Mouse (Mus musculus): ENCODE data around the gene Sympk. TPM values are rescaled to one million over a fixed set of nuclear protein-coding genes. Genes with fewer than 3 reads are reported as not detected.
"Not testable (repeated sequence)": the region's sequence is repeated elsewhere in the genome, so short reads cannot be mapped to it uniquely, and the experiment has no call there.

Sympk gene
- polyA plus RNA-seq, 1 experiment from 2014 or later = 29.6 TPM

DNA sequence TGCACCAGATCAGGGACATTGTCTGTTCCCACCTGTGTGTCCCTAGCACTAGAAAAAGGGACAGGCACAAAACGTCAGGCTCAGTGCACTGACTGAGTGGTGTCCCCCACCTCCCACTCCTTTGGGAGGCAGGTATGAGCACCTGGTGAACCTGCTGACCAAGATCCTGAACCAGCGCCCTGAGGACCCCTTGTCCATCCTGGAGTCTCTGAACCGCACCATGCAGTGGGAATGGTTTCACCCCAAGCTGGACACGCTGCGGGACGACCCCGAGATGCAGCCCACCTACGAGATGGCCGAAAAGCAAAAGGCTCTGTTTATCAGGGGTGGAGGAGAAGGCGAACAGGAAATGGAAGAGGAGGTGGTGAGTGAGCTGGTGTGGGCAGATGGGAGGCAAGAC, 33.2 kb downstream of the Sympk start:
- no peak for ATAC-seq
- H3K9ac ChIP-seq = no peak overlapping the region
- H3K27ac ChIP-seq = no peak overlapping the region
- peaks cover 9% of the 10 kb centered on the region; the same call in 1 of the 2 replicates for H3K4me1 ChIP-seq (replicated peaks)
- H3K4me2 ChIP-seq (replicated peaks) = no peak overlapping the region
- WGBS = 90% methylated on average over 10 of the region's 10 CpGs
- no peaks in the 10 kb centered on the region for H3K9me3 ChIP-seq
- no peak overlapping the region for H3K4me3 ChIP-seq (replicated peaks)
- H3K27me3 ChIP-seq (replicated peaks) = no peaks in the 10 kb centered on the region
- no peaks in the 10 kb centered on the region for H3K36me3 ChIP-seq

DNA sequence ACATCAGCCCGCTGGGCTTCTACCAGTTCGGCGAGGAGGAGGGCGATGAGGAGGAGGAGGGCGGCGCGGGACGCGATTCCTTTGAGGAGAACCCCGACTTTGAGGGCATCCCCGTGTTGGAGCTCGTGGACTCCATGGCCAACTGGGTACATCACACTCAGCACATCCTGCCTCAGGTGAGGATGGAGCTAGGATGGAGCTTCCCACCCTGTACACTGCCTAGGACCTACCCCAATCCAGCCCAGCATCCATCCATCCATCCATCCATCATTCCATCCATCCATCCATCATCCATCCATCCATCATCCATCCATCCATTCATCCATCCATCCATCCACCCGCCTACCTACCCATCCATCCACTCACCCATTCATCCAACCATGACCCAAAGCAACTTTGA, 41.7 kb downstream of the Sympk start:
- no peak for ATAC-seq
- H3K27me3 ChIP-seq (replicated peaks) = peaks cover 33% of the 10 kb centered on the region
- no peaks in the 10 kb centered on the region for H3K36me3 ChIP-seq
- H3K4me1 ChIP-seq (replicated peaks) = no peaks in the 10 kb centered on the region
- peak overlapping the region; percentile 34; the same call in 1 of the 2 replicates for H3K4me2 ChIP-seq (replicated peaks)
- no peak overlapping the region for H3K9ac ChIP-seq
- no peak overlapping the region for H3K4me3 ChIP-seq (replicated peaks)
- no peak overlapping the region for H3K27ac ChIP-seq
- 57% methylated on average over 13 of the region's 13 CpGs for WGBS
- H3K9me3 ChIP-seq = no peaks in the 10 kb centered on the region

DNA sequence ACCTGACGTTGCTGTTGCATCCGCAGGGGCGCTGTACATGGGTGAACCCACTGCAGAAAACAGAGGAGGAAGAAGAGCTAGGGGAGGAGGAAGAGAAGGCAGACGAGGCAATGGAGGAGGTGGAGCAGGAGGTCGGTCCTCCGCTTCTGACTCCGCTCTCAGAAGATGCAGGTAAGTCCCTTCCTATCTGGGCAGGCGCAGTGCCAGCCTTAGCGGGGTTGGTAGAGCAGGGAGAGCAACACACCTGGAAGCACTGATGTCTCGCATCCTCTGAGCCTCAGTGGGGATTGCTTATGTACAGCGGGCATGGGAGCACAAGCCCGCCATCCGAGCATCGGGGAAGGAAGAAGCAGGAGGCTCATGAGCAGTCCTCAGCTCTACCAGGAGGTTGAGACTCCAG, 42.9 kb downstream of the Sympk start:
- no peak overlapping the region for H3K27ac ChIP-seq
- H3K9ac ChIP-seq = no peak overlapping the region

DNA sequence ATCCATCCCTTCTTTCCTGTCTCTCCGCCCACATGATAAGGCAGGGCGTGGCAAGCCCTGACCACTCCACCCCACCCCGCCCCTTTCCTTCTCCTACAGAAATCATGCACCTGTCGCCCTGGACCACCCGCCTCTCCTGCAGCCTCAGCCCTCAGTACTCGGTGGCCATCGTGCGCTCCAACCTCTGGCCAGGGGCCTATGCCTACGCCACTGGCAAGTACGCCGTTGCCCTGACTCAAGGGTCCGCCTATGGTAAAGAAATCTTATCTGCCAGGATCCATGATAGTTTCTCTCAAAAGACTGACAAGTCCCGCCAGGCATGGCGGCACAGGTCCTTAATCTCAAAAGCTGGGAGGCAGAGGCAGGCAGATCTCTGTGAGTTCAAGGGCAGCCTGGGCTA, 43.8 kb downstream of the Sympk start:
- H3K27me3 ChIP-seq (replicated peaks) = peaks cover 33% of the 10 kb centered on the region
- no peak overlapping the region for H3K9ac ChIP-seq
- H3K9me3 ChIP-seq = no peaks in the 10 kb centered on the region
- 64% methylated on average over 13 of the region's 14 CpGs for WGBS
- no peaks in the 10 kb centered on the region for H3K36me3 ChIP-seq
- no peaks in the 10 kb centered on the region for H3K4me1 ChIP-seq (replicated peaks)
- ATAC-seq = no peak
- no peak overlapping the region for H3K4me2 ChIP-seq (replicated peaks)
- H3K4me3 ChIP-seq (replicated peaks) = no peak overlapping the region
- H3K27ac ChIP-seq = no peak overlapping the region

More for the DNA sequence above, 42.9 kb downstream of the Sympk start:
- peaks cover 33% of the 10 kb centered on the region for H3K27me3 ChIP-seq (replicated peaks)
- H3K4me2 ChIP-seq (replicated peaks) = no peak overlapping the region
- no peaks in the 10 kb centered on the region for H3K4me1 ChIP-seq (replicated peaks)
- 41% methylated on average over 14 of the region's 14 CpGs for WGBS
- no peaks in the 10 kb centered on the region for H3K9me3 ChIP-seq
- no peak overlapping the region for H3K4me3 ChIP-seq (replicated peaks)
- H3K36me3 ChIP-seq = no peaks in the 10 kb centered on the region
- no peak for ATAC-seq

DNA sequence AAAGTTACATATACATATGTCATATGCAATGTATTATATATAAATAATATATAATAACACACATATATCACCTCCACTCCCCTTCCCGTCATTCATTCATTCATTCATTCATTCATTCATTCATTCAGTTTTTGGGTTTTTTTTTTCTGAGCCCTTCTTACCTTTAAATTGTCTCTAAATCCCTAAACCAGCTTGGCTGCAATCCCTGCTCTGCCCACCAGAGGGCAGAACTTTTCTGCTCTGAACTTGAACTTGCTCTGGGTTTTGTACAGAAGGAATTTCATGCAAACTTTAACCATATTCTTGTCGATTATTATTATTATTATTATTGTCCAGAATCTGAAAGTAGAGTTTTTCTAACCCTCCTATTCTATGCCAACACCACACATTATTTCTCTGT, 44.5 kb downstream of the Sympk start:
- 3% methylated on average over 2 of the region's 2 CpGs for WGBS
- Histone ChIP-seq H3K36me3 (no peaks in the 10 kb centered on the region), H3K9ac (no peak overlapping the region), H3K4me1 (replicated peaks) (no peaks in the 10 kb centered on the region), H3K9me3 (no peaks in the 10 kb centered on the region), H3K4me3 (replicated peaks) (no peak overlapping the region), H3K4me2 (replicated peaks) (no peak overlapping the region), H3K27me3 (replicated peaks) (peaks cover 33% of the 10 kb centered on the region), H3K27ac (no peak overlapping the region)
- no peak for ATAC-seq

DNA sequence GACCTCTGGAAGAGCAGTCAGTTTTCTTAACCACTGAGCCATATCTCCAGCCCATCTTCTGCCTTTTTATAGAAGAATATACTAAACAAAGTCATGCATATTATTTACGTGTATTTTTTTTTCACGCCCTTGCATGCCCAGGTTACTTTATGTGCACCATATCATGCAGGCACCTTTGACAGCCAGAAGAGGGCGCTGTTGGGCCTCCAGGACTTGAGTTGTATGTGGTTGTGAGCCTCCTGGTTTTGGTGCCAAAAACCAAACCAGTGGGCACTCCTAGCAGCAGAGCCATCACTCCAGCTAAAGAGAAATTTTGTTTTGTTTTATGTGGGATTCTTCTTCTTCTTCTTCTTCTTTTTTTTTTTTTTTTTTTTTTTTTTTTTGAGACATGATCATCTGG, 45.3 kb downstream of the Sympk start:
- Histone ChIP-seq H3K4me1 (replicated peaks) (no peaks in the 10 kb centered on the region), H3K9ac (no peak overlapping the region), H3K9me3 (no peaks in the 10 kb centered on the region), H3K4me2 (replicated peaks) (no peak overlapping the region), H3K27ac (no peak overlapping the region), H3K36me3 (no peaks in the 10 kb centered on the region), H3K27me3 (replicated peaks) (peaks cover 29% of the 10 kb centered on the region), H3K4me3 (replicated peaks) (no peak overlapping the region)
- 55% methylated on average over 3 of the region's 3 CpGs for WGBS
- ATAC-seq = no peak

DNA sequence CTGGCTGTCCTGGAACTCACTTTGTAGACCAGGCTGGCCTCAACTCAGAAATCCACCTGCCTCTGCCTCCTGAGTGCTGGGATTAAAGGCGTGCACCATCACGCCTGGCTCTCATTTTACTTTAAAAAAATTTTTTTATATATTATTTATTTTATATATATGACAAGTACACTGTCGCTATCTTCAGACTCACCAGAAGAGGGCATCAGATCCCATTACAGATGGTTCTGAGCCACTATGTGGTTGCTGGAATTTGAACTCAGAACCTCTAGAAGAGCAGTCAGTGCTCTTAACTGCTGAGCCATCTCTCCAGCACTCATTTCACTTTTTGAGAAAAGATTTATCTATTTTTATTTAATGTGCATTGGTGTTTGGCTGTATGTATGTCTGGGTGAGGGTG, 46.8 kb downstream of the Sympk start:
- ATAC-seq; H3K9ac ChIP-seq; H3K4me1 ChIP-seq (replicated peaks); H3K27ac ChIP-seq; H3K36me3 ChIP-seq; H3K4me3 ChIP-seq (replicated peaks); H3K4me2 ChIP-seq (replicated peaks); H3K9me3 ChIP-seq: not testable (repeated sequence)
- peaks cover 14% of the 10 kb centered on the region for H3K27me3 ChIP-seq (replicated peaks)
- 49% methylated on average over 3 of the region's 3 CpGs for WGBS

DNA sequence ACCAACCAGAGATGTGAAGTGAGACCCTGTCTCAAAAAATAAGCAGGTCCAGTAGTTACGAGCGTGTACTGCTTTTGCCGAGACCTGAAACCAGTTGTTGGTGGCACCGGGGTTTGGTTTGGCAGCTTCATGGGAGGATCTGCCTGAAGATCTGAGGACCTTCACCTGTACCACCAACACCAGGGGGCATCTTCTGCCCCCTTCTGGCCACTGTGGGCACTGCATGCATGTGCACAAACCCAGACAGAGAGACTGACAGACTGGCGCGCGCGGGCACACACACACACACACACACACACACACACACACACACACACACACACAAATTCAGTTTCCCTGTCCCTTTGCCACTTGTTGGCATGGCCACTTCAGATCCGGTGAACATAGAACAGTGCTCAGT, 49.3 kb downstream of the Sympk start:
- Histone ChIP-seq H3K9me3 (no peaks in the 10 kb centered on the region), H3K9ac (no peak overlapping the region), H3K4me1 (replicated peaks) (peaks cover 20% of the 10 kb centered on the region), H3K4me3 (replicated peaks) (no peak overlapping the region), H3K4me2 (replicated peaks) (no peak overlapping the region), H3K27ac (no peak overlapping the region), H3K27me3 (replicated peaks) (no peaks in the 10 kb centered on the region), H3K36me3 (peaks cover 7% of the 10 kb centered on the region; the same call in 1 of the 2 replicates)
- 73% methylated on average over 9 of the region's 9 CpGs for WGBS
- ATAC-seq = no peak

DNA sequence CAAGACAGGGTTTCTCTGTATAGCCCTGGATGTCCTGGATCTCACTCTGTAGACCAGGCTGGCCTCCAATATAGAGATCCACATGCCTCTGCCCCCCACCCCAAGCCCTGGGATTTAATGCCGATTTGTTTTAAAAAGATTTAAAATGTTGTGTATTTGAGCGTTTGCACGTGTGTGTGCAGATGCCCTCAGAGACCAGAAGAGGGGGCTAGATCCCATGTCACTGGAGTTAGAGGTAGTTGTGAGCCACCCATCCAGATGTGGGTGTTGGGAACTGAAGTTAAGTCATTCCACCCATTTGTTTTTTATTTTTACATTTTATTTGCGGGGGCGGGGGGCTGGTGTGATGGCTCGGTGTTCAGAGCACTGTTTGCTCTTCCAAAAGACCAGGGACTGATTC, 50.3 kb downstream of the Sympk start:
- WGBS = 92% methylated on average over 6 of the region's 6 CpGs
- Histone ChIP-seq H3K27me3 (replicated peaks) (no peaks in the 10 kb centered on the region), H3K36me3 (peaks cover 11% of the 10 kb centered on the region; the same call in 1 of the 2 replicates), H3K4me2 (replicated peaks) (no peak overlapping the region), H3K27ac (no peak overlapping the region), H3K9me3 (no peaks in the 10 kb centered on the region), H3K4me1 (replicated peaks) (peaks cover 20% of the 10 kb centered on the region), H3K4me3 (replicated peaks) (no peak overlapping the region), H3K9ac (no peak overlapping the region)
- ATAC-seq = no peak

DNA sequence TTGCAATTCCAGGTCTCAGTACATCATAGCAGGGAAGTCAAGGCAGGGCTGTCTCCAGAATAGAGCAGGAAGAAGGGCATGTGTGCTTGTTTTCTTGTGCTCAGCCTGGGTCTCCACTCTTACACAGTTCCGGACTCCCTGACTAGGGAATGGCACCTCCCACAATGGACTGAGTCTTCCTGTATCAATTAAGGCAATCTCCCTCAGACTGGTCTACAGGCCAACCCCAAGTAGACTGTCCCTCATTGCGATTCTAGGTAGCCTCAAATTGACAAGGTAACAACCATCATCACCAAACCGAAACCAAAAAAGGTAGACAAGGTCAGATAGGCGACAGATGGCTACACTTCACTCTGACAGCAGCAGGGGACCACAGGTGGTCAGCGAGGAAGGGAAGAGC, 51.1 kb downstream of the Sympk start:
- H3K9ac ChIP-seq = peak overlapping the region; percentile 26; the same call in 1 of the 2 replicates
- no peaks in the 10 kb centered on the region for H3K9me3 ChIP-seq
- H3K4me1 ChIP-seq (replicated peaks) = peaks cover 20% of the 10 kb centered on the region
- no peak overlapping the region for H3K27ac ChIP-seq
- peak overlapping the region; percentile 78 for H3K4me2 ChIP-seq (replicated peaks)
- ATAC-seq = no peak
- no peaks in the 10 kb centered on the region for H3K27me3 ChIP-seq (replicated peaks)
- H3K36me3 ChIP-seq = peaks cover 14% of the 10 kb centered on the region
- H3K4me3 ChIP-seq (replicated peaks) = peak overlapping the region; percentile 91
- 49% methylated on average over 5 of the region's 5 CpGs for WGBS

DNA sequence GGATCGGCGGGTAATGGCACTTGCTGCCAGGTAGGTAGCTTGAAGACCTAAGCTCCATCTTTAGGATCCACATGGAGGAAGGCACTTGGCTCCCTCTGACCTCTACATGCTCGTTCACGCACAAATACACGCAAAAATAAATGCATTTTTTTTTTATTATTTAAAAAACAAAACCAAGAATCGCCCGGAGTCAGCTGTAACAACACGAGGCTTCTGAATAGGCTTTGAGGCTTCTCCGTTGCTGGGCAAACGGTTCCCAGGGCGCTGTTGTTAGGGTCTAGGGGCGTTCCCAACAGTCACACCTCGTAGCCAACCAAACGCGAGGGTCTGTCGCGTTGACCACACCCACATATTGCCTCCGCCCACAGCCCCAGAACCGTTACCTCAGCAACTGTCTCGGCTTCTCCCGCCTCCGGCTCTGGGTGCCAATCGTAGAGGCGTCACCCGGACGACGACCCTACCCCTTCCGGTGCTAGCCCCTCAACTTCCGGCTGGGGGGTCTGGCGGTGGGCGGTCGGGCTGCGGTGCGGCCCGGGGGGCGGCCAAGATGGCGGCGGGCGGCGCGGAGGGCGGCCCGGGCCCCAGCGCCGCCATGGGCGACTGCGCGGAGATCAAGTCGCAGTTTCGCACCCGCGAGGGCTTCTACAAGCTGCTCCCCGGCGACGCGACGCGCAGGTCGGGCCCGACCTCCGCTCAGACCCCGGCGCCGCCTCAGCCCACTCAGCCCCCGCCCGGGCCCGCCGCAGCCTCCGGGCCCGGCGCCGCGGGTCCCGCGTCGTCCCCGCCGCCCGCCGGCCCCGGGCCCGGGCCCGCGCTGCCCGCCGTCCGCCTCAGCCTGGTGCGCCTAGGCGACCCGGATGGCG, 51.8 kb downstream of the Sympk start, which contains the start of gene Dmwd:
Dmwd (plus strand) TSS at position 505 of the 863 bp plus-strand sequence.
- WGBS = 1% methylated on average over 66 of the region's 91 CpGs

DNA sequence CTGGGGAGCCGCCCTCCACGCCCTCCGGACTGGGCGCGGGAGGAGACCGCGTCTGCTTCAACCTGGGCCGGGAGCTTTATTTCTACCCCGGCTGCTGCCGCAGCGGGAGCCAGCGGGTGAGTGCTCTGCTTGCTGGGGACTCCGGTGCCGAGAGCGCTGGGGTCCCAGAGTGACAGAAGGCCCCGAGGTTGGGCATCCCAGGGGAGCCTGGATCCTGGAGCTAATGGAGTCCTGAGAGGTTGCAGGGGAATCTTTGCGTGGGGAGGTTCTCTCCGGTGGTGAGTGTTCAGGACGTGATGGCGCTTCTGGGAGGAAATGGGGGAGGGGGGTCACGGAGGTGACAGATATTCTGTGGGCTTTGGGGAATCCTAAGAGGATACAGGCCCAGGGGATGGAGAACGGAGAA, 52.4 kb downstream of the Sympk start:
- WGBS = 1% methylated on average over 22 of the region's 22 CpGs
- no peak for ATAC-seq
- H3K27ac ChIP-seq = peak overlapping the region; percentile 78

More for the DNA sequence above, 51.8 kb downstream of the Sympk start, which contains the start of gene Dmwd:
- peak within 1 kb of the TSS; percentile 91 for H3K4me3 ChIP-seq (replicated peaks)
- no peaks in the 10 kb centered on the region for H3K27me3 ChIP-seq (replicated peaks)
- H3K9me3 ChIP-seq = no peaks in the 10 kb centered on the region
- H3K4me2 ChIP-seq (replicated peaks) = peak within 1 kb of the TSS; percentile 78
- peak within 1 kb of the TSS; percentile 97 for H3K9ac ChIP-seq
- peak within 1 kb of the TSS; percentile 78 for H3K27ac ChIP-seq
- H3K4me1 ChIP-seq (replicated peaks) = peaks cover 20% of the 10 kb centered on the region
- peak; percentile 98 for ATAC-seq
- peaks cover 20% of the 10 kb centered on the region for H3K36me3 ChIP-seq

More for the DNA sequence above, 52.4 kb downstream of the Sympk start:
- peak overlapping the region; percentile 91 for H3K4me3 ChIP-seq (replicated peaks)
- no peaks in the 10 kb centered on the region for H3K27me3 ChIP-seq (replicated peaks)
- peaks cover 20% of the 10 kb centered on the region for H3K4me1 ChIP-seq (replicated peaks)
- peak overlapping the region; percentile 97 for H3K9ac ChIP-seq
- H3K4me2 ChIP-seq (replicated peaks) = peak overlapping the region; percentile 78
- no peaks in the 10 kb centered on the region for H3K9me3 ChIP-seq
- H3K36me3 ChIP-seq = peaks cover 26% of the 10 kb centered on the region

All from intestine, embryonic 15.5 days (tissue).